Mouse (Mus musculus) yolk sac, embryonic 10.5 days (tissue): Measurements from ENCODE around the gene Prodh2.

Source experiments
- DNase-seq: peaks from one replicate; pipeline ENCODE4 v3.0.0-alpha.2; 2017; ENCODE audit warnings: low spot score

The Prodh2 gene

GRCm38 (mm10) chr7:30549880-30550279, 56.5 kb downstream of the Prodh2 start:
- no peak for DNase-seq

DNA sequence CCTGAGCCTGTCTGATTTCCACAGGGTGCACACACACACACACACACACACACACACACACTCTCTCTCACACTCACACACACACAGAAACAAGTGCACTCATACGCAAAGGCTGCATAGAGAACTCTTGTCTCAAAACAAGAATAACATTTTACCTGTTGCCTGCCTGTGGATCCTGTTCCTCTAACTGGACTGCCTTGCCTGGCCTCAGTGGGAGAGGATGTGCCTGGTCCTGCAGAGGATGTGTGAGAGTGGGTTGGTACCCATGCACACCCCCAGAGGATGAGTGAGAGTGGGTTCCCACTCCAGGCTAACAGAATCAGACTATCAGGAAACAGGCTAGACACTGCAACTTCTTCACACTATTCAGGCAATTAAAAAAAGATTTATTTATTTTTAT, 57.2 kb downstream of the Prodh2 start:
- DNase-seq, result no peak

- DNase-seq, result no peak
These were observed 58.2 kb downstream of the Prodh2 start for GRCm38 (mm10) chr7:30551445-30552101.

GRCm38 (mm10) chr7:30552102-30553020, 58.9 kb downstream of the Prodh2 start, which contains the start of the genes Hspb6 and Proser3:
TSS of gene Hspb6 (plus strand) at chr7:30552178.
TSS of gene Proser3 (minus strand) at chr7:30552299.
- DNase-seq, result peak; percentile 99

DNA sequence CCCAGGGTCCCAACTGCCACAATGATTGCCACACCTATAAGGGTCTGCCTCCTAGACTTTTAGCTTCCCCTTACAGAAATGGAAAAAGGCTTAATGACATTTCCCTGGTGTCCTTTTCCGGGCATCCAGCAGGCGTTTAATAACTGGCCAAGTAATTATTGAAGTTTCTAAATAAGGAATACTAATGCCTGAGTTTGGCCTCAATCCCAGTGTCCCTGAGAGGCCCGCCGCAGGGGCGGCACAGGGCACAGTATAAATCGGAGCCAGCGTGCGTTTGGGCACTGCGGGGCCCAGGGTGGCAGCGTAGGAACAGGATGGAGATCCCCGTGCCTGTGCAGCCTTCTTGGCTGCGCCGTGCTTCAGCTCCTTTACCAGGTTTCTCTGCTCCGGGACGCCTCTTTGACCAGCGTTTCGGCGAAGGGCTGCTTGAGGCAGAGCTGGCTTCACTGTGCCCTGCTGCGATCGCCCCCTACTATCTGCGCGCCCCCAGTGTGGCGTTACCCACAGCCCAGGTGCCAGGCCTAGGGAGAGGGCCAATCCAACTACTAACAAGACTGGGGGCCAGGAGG, 59.7 kb downstream of the Prodh2 start:
- DNase-seq, result no peak

DNA sequence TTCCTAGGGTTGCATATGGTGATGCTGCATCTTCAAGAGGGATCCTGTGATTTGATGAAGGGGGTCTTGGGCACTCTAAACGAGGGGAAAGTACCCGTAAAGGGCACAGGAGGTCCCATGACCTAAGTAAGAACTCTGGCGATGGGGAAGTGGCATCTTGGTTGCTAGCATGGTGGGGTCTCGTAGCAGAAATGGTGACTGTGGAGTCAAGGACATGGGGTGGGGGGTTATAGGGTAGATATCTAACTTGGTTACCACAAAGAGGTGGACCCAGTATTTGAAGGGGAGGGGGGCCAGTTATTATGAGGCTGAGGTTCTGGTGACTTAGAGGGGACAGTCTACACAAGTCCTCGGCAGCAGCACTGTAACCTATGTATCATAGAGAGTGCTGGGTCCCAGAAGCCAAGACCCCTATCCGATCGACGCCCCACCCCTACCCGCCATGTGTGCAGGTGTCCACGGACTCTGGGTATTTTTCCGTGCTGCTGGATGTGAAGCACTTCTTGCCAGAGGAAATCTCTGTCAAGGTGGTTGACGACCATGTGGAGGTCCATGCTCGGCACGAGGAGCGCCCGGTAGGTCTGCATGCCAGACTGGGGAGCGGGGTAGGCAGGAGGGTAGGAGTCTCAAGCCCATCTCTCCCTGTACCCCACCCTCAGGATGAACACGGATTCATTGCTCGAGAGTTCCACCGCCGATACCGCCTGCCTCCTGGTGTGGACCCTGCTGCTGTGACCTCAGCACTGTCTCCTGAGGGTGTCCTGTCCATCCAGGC, 60.6 kb downstream of the Prodh2 start:
- DNase-seq, result no peak

DNA sequence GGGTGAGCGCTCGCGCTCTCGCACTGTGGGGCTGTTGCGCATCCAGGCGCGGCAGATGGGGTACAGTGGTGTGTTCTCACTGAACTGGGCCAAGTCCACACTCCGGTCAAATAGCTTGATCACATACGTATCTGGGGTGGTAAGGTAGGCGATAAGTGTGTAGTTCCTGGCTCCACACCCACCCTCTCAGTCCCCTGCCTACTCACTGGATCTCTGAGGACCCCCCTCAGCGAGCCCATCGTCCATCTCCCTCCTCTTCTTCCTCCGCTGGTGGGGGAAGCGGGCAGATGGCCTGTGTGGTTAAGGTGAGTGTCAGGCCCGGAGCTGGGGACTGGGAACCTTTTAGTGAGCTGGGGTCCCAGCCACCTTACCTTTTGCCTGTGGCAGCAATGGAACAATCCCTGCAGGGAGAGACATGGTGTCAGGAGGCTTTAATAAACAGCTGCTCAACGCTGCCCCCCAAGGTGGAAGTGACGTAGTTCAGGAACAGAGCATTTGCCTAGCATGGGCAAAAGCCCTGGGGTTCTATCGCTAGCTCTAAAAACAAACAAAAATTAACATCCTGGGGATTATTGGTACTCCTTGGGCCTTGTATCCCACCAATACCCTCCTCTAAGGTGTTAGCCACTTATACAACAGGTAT, 63.6 kb downstream of the Prodh2 start:
- no peak for DNase-seq

DNA sequence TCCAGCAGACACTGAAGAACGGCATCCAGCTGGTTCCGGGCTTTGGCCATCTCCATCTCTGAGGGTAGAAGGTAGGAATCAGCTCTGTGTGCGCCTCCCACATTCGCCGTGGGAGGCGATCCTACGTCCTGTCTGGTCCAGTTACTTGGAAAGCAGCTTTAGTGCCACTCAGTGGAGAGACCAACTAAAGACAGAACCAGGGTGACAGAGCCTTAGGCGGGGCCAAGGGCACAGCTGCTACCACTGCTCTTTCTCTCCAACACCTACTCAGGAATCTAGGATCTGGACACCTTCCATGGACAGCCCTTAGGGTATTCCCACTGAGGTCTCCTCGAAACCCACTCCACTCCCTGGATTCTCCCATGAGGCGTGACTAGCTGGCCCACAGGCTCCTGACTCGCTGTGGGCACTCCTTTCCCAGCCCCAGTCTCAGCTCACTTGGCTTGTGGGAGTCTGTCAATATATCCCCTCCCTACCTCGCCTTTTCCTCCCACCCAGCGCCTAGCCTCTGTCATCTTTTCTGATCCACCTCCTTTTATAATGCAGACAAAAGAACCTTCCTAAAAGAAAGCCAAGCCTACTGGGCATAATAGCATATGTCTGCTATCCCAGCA, 64.6 kb downstream of the Prodh2 start:
- no peak for DNase-seq

GRCm38 (mm10) chr7:30558656-30559442, 65.4 kb downstream of the Prodh2 start:
- DNase-seq, result no peak

GRCm38 (mm10) chr7:30559443-30559954, 66.1 kb downstream of the Prodh2 start, which contains the start of gene Lin37:
TSS of gene Lin37 (minus strand) at chr7:30559838.
- DNase-seq, result peak; percentile 98

DNA sequence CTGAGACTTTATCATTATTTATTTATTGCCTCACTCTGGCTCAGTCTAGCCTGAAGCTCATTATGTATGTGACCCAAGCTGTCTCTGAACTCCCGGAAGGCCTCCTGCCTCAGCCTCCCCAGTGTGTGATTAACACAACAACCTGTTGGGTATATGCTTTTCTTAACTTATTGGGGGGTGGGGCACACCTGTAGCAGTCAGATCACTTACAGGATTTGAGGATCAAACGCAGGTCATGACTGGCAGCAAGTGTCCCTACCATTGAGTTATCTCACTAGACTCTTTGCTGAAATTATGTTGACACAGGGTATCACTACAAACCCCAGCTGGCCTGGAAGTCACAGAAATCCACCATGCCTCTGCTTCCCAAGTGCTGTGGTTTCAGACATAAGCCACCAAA, 66.9 kb downstream of the Prodh2 start:
- DNase-seq, result no peak

GRCm38 (mm10) chr7:30562526-30563116, 69.2 kb downstream of the Prodh2 start:
- DNase-seq, result no peak
